Mouse (Mus musculus): Measurements from ENCODE around the gene Gm17662. TPM values are rescaled to one million over a fixed set of nuclear protein-coding genes. Genes with fewer than 3 reads are reported as not detected.
A peak's percentile ranks its signal among the peaks of the same experiment; 100 is the strongest.

The Gm17662 gene
- total and polyA plus RNA-seq, 3 experiments = not detected

GRCm38 (mm10) chr4:104891708-104892107 lies 34.6 kb downstream of the Gm17662 start:
- TF ChIP-seq POLR2A (IDR thresholded peaks at IDR 0.05; ENCODE audit: insufficient read depth, low read depth, low read length) = no peak
- TF ChIP-seq EP300 (IDR thresholded peaks at IDR 0.05; ENCODE audit: insufficient read depth, low read depth, low read length) = no peak
- TF ChIP-seq CTCF (IDR thresholded peaks at IDR 0.05) = no peak
- no peaks in the 10 kb centered on the region for H3K4me1 ChIP-seq (ENCODE audit: control insufficient read depth, insufficient read depth, low read length)
- 24% methylated on average over 7 of the region's 7 CpGs for WGBS
- H3K79me2 ChIP-seq (replicated peaks; ENCODE audit: control insufficient read depth, insufficient read depth, low read length) = no peaks in the 10 kb centered on the region
- no peaks in the 10 kb centered on the region for H3K36me3 ChIP-seq (ENCODE audit: control insufficient read depth, insufficient read depth, low read length)
- no peak overlapping the region for H3K9ac ChIP-seq (ENCODE audit: low read depth, low read length)
- H3K4me3 ChIP-seq = no peak overlapping the region
- intact Hi-C loops (cut with DNase I) = loop anchor here (5.0 kb wide), 1 partner anchor 224 kb away; no protein-coding TSS in a partner anchor
- H3K27ac ChIP-seq = no peak overlapping the region
- no peaks in the 10 kb centered on the region for H3K27me3 ChIP-seq (ENCODE audit: control insufficient read depth, insufficient read depth, low read length)
- DNase-seq = peak; percentile 23 to 29

GRCm38 (mm10) chr4:104893588-104893987 lies 36.5 kb downstream of the Gm17662 start:
- no peak for TF ChIP-seq POLR2A (IDR thresholded peaks at IDR 0.05; ENCODE audit: insufficient read depth, low read depth, low read length)
- no peak for TF ChIP-seq CTCF (IDR thresholded peaks at IDR 0.05)
- TF ChIP-seq EP300 (IDR thresholded peaks at IDR 0.05; ENCODE audit: insufficient read depth, low read depth, low read length) = no peak
- H3K27ac ChIP-seq = no peak overlapping the region
- no peaks in the 10 kb centered on the region for H3K27me3 ChIP-seq (ENCODE audit: control insufficient read depth, insufficient read depth, low read length)
- 74% methylated on average over 5 of the region's 5 CpGs for WGBS
- no peak overlapping the region for H3K4me3 ChIP-seq
- no peaks in the 10 kb centered on the region for H3K36me3 ChIP-seq (ENCODE audit: control insufficient read depth, insufficient read depth, low read length)
- H3K9ac ChIP-seq (ENCODE audit: low read depth, low read length) = no peak overlapping the region
- no peak for DNase-seq
- intact Hi-C loops (cut with DNase I) = loop anchor here (5.0 kb wide), 1 partner anchor 226 kb away; no protein-coding TSS in a partner anchor
- H3K4me1 ChIP-seq (ENCODE audit: control insufficient read depth, insufficient read depth, low read length) = no peaks in the 10 kb centered on the region
- H3K79me2 ChIP-seq (replicated peaks; ENCODE audit: control insufficient read depth, insufficient read depth, low read length) = no peaks in the 10 kb centered on the region

- H3K79me2 ChIP-seq (replicated peaks; ENCODE audit: control insufficient read depth, insufficient read depth, low read length) = no peaks in the 10 kb centered on the region
- H3K27ac ChIP-seq = no peak overlapping the region
- H3K4me1 ChIP-seq (ENCODE audit: control insufficient read depth, insufficient read depth, low read length) = no peaks in the 10 kb centered on the region
- no peaks in the 10 kb centered on the region for H3K36me3 ChIP-seq (ENCODE audit: control insufficient read depth, insufficient read depth, low read length)
- DNase-seq = peak; percentile 17 to 38
- H3K4me3 ChIP-seq = no peak overlapping the region
- no peaks in the 10 kb centered on the region for H3K27me3 ChIP-seq (ENCODE audit: control insufficient read depth, insufficient read depth, low read length)
- intact Hi-C loops (cut with DNase I) = loop anchor here (1.0 to 5.0 kb wide), 2 partner anchors 227 to 380 kb away; no protein-coding TSS in a partner anchor
- 0 out of 2 replicates have a peak, but pooled peaks have one; percentile 35 for TF ChIP-seq EP300 (IDR thresholded peaks at IDR 0.05; ENCODE audit: insufficient read depth, low read depth, low read length)
- TF ChIP-seq CTCF (IDR thresholded peaks at IDR 0.05) = no peak; the same call in 1 of the 2 replicates
- no peak for TF ChIP-seq POLR2A (IDR thresholded peaks at IDR 0.05; ENCODE audit: insufficient read depth, low read depth, low read length)
- H3K9ac ChIP-seq (ENCODE audit: low read depth, low read length) = no peak overlapping the region
- 52% methylated on average over 13 of the region's 13 CpGs for WGBS
Observed at GRCm38 (mm10) chr4:104894004-104894734, 37.0 kb downstream of the Gm17662 start.

GRCm38 (mm10) chr4:104902836-104903235 lies 45.7 kb downstream of the Gm17662 start:
- no peaks in the 10 kb centered on the region for H3K27me3 ChIP-seq (ENCODE audit: control insufficient read depth, insufficient read depth, low read length)
- H3K79me2 ChIP-seq (replicated peaks; ENCODE audit: control insufficient read depth, insufficient read depth, low read length) = no peaks in the 10 kb centered on the region
- WGBS = 72% methylated on average over 2 of the region's 2 CpGs
- no peaks in the 10 kb centered on the region for H3K4me1 ChIP-seq (ENCODE audit: control insufficient read depth, insufficient read depth, low read length)
- no peaks in the 10 kb centered on the region for H3K36me3 ChIP-seq (ENCODE audit: control insufficient read depth, insufficient read depth, low read length)
- H3K4me3 ChIP-seq = no peak overlapping the region
- no peak for DNase-seq
- intact Hi-C loops (cut with DNase I) = no loop called here
- no peak overlapping the region for H3K9ac ChIP-seq (ENCODE audit: low read depth, low read length)
- no peak for TF ChIP-seq POLR2A (IDR thresholded peaks at IDR 0.05; ENCODE audit: insufficient read depth, low read depth, low read length)
- no peak for TF ChIP-seq CTCF (IDR thresholded peaks at IDR 0.05)
- TF ChIP-seq EP300 (IDR thresholded peaks at IDR 0.05; ENCODE audit: insufficient read depth, low read depth, low read length) = no peak
- H3K27ac ChIP-seq = no peak overlapping the region

GRCm38 (mm10) chr4:104905049-104905448 lies 47.9 kb downstream of the Gm17662 start:
- 87% methylated on average over 6 of the region's 6 CpGs for WGBS
- H3K36me3 ChIP-seq (ENCODE audit: control insufficient read depth, insufficient read depth, low read length) = no peaks in the 10 kb centered on the region

More at GRCm38 (mm10) chr4:104905049-104905448, 47.9 kb downstream of the Gm17662 start:
- Histone ChIP-seq H3K27ac (no peak overlapping the region), H3K27me3 (ENCODE audit: control insufficient read depth, insufficient read depth, low read length) (no peaks in the 10 kb centered on the region), H3K9ac (ENCODE audit: low read depth, low read length) (no peak overlapping the region), H3K4me3 (no peak overlapping the region), H3K79me2 (replicated peaks; ENCODE audit: control insufficient read depth, insufficient read depth, low read length) (no peaks in the 10 kb centered on the region), H3K4me1 (ENCODE audit: control insufficient read depth, insufficient read depth, low read length) (no peaks in the 10 kb centered on the region)
- intact Hi-C loops (cut with DNase I) = no loop called here
- no peak for DNase-seq
- TF ChIP-seq EP300 (IDR thresholded peaks at IDR 0.05; ENCODE audit: insufficient read depth, low read depth, low read length) (no peak), CTCF (IDR thresholded peaks at IDR 0.05) (no peak), POLR2A (IDR thresholded peaks at IDR 0.05; ENCODE audit: insufficient read depth, low read depth, low read length) (no peak)

Other genes starting within 250 kb of the Gm17662 start
- not detected for gene C8b, start 91.0 kb upstream of the Gm17662 start, total RNA-seq (2021)
- not detected in 2 replicates for gene C8b, start 91.0 kb upstream of the Gm17662 start, polyA plus RNA-seq (2012; rRNA removed)
- not detected for gene C8a, start 19.1 kb downstream of the Gm17662 start, total RNA-seq (2021)
- gene C8a, start 19.1 kb downstream of the Gm17662 start, polyA plus RNA-seq (2012; rRNA removed) = not detected in 2 replicates
- gene Fyb2, start 56.1 kb downstream of the Gm17662 start, total RNA-seq (2021) = not detected
- not detected in 2 replicates for gene Fyb2, start 56.1 kb downstream of the Gm17662 start, polyA plus RNA-seq (2012; rRNA removed)

Measured in heart, adult 2 months (tissue).